Mouse (Mus musculus) liver, postnatal 0 days (tissue): ENCODE data around the gene Myocd.

ENCODE experiments used
- CTCF ChIP-seq: sonication (generic); IDR thresholded peaks from 2 replicates; pipeline ENCODE4 v1.5.1; 2016; ENCODE audit warnings: antibody characterized with exemption, low read depth
- EP300 ChIP-seq: IDR thresholded peaks from 2 replicates; pipeline ENCODE4 v1.6.1; 2016; ENCODE audit warnings: antibody characterized with exemption, low read depth, mild to moderate bottlenecking

DNA sequence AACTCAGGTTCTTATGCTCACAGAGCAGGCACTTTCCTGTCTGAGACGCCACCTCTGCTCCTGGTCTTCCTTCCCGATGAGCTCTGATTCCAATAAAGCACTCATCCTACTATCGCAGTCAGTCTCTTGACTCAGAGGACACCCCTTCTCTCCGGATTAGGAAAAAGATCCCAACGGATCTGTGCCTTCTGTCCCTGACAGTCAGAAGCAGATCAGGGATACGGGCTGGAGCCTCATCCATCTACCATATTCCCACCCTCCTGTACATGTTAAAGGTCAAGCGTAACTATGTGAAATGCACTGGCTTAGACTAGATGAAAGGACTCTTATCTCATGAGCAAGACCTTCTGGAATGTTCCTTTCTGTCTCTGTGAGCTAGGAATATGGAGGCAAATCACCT is 121.3 kb downstream of the Myocd start:
- TF ChIP-seq CTCF (no peak), EP300 (no peak)
